Mouse (Mus musculus): ENCODE data around the gene S100a3.

- TF ChIP-seq CHD2 (IDR thresholded peaks at IDR 0.05; ENCODE audit: low read depth, low read length) (no peak), MAFK (IDR thresholded peaks at IDR 0.05; ENCODE audit: insufficient read depth, low read depth, low read length) (no peak), HCFC1 (IDR thresholded peaks at IDR 0.05; ENCODE audit: borderline replicate concordance, insufficient read depth, low read length) (no peak), ZC3H11A (IDR thresholded peaks at IDR 0.05; ENCODE audit: borderline replicate concordance, low read depth, low read length) (no peak), ZNF384 (IDR thresholded peaks at IDR 0.05; ENCODE audit: low read depth, low read length) (no peak)
These were observed 43.2 kb downstream of the S100a3 start, which contains the start of gene S100a4 for GRCm38 (mm10) chr3:90603623-90604022.
